Mouse (Mus musculus): ENCODE data around the gene Ighmbp2. TPM values are rescaled to one million over a fixed set of nuclear protein-coding genes. Genes with fewer than 3 reads are reported as not detected.

The Ighmbp2 gene
- 10 to 100 TPM; 13.7 to 16.3 TPM for total RNA-seq (2023)

DNA sequence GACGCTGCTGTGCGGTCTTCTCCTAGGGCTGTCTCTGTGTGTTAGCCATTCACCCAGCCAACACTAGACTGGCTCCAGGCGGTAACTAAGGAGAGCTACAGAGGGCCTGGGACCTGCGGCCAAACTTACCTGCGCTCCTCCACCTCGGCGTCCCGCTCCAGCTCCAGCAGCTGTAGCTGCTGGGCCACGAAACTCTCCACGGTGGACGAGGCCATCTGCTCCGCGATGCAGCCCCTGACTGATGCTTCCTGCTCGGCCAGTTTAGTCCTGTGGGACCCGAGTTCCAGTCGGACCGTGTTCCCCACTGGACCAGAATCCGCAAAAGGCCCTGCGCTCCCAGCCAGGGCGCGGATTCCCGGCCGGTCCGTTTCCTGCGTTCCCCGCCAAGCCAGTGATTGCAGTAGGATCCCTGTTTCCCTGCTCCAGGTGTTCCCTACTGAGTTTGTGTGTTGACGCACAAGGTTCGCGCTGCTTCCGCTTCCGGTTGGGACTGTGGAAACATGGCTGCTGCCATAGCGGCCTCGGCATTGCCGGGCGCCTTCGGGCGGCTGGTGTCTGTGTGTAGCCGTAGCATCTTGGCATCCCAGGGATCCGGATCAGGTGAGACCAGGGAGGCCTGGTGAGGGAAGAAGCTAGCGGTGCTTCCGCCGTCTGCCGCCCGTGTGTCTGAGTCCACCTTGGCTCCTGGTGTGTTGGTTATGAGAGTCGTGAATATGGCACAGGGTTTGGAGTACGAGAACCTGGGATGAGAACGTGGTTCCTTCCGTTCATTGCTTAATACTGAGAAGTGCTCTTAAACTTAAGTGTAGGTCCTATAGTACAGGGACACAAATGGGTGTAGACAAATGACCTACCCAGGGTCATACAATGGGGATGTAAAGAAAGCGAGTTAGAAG is at the start of gene Ighmbp2, which contains the start of gene Mrpl21:
TSS of gene Ighmbp2 (minus strand) at position 446 of the 896 bp plus-strand sequence.
TSS of gene Mrpl21 (plus strand) at position 330 of the 896 bp plus-strand sequence.

DNA sequence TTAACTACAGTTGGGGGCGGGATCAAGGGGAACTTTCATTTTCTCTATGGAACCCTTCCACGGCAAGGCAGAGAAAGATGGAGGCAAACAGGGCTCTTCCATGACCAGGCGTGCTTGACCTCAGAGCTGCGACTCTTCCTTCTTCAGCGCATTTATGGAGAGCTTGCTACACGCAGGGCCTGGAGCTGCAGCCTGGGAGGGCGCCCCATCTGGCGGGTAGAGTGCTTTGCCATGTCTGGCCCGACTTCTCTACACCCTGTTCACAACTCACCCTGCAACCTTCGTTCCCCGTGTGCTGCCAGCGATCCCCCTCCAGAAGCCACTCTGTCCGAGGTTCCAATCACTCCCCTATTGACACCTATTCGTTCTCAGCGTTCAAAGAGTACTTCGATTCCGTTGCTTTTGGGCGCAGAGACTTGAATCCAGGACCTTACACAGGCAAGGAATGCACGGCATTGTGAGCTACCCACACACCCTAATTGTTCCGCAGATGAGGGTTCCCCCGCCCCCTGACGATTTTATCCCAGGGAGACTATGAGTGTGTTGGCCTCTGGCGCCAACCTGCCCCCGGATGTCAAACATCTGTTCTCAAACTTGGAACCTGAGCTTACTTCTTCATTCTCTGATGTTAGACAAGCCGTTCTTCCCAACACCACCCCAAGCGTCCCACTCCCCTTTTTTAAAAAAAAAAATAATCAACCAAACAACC is 39.6 kb upstream of the Ighmbp2 start, which contains the start of gene Cpt1a:
TSS of gene Cpt1a (plus strand) at position 74 of the 709 bp plus-strand sequence.

Other genes starting within 250 kb of the Ighmbp2 start
- 10 to 100 TPM; 39.1 to 46.1 TPM for gene Mrpl21, start 116 bp downstream of the Ighmbp2 start, total RNA-seq (2023)
- gene Cpt1a, start 39.3 kb upstream of the Ighmbp2 start, total RNA-seq (2023), result 10 to 100 TPM; 49.2 to 58.8 TPM
- 1 to 10 TPM; 1.3 TPM for gene Tesmin, start 105.8 kb upstream of the Ighmbp2 start, total RNA-seq (2023)
- not detected for gene Gal, start 131.5 kb upstream of the Ighmbp2 start, total RNA-seq (2023)